9 mouse cellular contexts compared by ENCODE assay signal in the genomic region with DNA sequence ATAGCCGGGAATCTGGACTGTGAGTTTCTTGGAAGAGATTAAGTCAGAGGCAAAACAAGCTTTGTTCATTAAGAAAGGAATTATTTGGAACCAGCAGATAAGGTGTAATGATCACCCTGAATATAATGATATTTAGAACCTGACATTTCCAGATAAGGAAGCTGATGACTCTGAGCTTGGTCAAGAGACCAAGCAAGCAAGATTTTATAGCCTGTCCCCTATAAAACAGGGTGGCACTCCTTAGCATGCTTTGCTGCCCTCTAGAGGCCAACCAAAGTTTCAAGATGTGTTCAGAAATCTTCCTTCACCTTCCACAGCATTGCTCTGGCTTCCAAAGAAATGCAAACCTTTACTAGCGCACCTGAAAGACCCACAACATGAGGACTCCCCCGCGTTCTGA. TPM values are rescaled to one million over a fixed set of nuclear protein-coding genes. Genes with fewer than 3 reads are reported as not detected.
DNase-seq lines count a peak whose midpoint lies in the region; TF ChIP-seq lines count a peak whose summit lies in the region.
"Had no signal": no experiment of that assay in that cellular context is flagged by ENCODE, and none has a peak within 500 bp of the region (broad histone marks: within the 10 kb centered on the region; RNA-seq: fewer than 3 reads in every experiment).

No protein-coding gene starts in this region.

- no peaks in the 10 kb centered on the region for H3K4me1 ChIP-seq in lung, adult 2 months (ENCODE audit: control insufficient read depth, insufficient read depth, low read length)

- WGBS in lung, adult 2 months: 58% methylated on average over 4 of the region's 4 CpGs

- H3K4me3 ChIP-seq in lung, adult 2 months (replicated peaks; ENCODE audit: extremely low read depth, low read depth, low read length): no peak overlapping the region

- DNase-seq in CD8-positive naive resting alpha-beta T cell, adult 2 months (ENCODE audit: low read depth in 2 of 2, low spot score in 2 of 2): peak; percentile 15 to 32
- DNase-seq in NIH3T3 (ENCODE audit: low read depth): peak; percentile 60
- peak; percentile 78 to 79 for DNase-seq in cerebellum, postnatal 10 days
- peak; percentile 71 for DNase-seq in heart, postnatal 4 days
- peak; percentile 14 to 53 for DNase-seq in layer of hippocampus, adult 8-10 months (ENCODE audit: low spot score in 2 of 2)
- peak; percentile 23 for DNase-seq in lung, adult 2 months
- peak; percentile 67 for DNase-seq in retina, embryonic 14.5 days (ENCODE audit: low spot score)
- DNase-seq in MN1 (ENCODE audit: low spot score): no peak

- TF ChIP-seq CTCF in lung, adult 2 months (IDR thresholded peaks at IDR 0.05; ENCODE audit: insufficient read depth, low read length): peak; percentile 36

- no peak for TF ChIP-seq POLR2A in lung, adult 2 months (IDR thresholded peaks at IDR 0.05; ENCODE audit: borderline replicate concordance, extremely low read depth, low read depth, low read length)

RNA-seq across cellular contexts. Expression of a gene that starts 5.2 kb away (rescaled TPM):
- total RNA-seq in heart, postnatal 4 days (2021): not detected
- total RNA-seq in layer of hippocampus, adult 8-10 months (2022): not detected
- polyA plus RNA-seq in lung, adult 2 months (2012; rRNA removed): 0.06 TPM in 1 of 2 replicates, not detected in the other

RNA-seq across cellular contexts. Expression of a gene that starts 23.9 kb away (rescaled TPM):
- not detected for total RNA-seq in heart, postnatal 4 days (2021)
- not detected for total RNA-seq in layer of hippocampus, adult 8-10 months (2022)
- not detected in 2 replicates for polyA plus RNA-seq in lung, adult 2 months (2012; rRNA removed)

RNA-seq across cellular contexts. Expression of a gene that starts 39.1 kb away (rescaled TPM):
- not detected for total RNA-seq in heart, postnatal 4 days (2021)
- not detected for total RNA-seq in layer of hippocampus, adult 8-10 months (2022)
- polyA plus RNA-seq in lung, adult 2 months (2012; rRNA removed): not detected in 2 replicates
- polyA plus RNA-seq: gonadal fat pad, adult 2 months had no signal
